Mouse (Mus musculus): ENCODE results near the gene Apoa2.

Apoa2 gene

DNA sequence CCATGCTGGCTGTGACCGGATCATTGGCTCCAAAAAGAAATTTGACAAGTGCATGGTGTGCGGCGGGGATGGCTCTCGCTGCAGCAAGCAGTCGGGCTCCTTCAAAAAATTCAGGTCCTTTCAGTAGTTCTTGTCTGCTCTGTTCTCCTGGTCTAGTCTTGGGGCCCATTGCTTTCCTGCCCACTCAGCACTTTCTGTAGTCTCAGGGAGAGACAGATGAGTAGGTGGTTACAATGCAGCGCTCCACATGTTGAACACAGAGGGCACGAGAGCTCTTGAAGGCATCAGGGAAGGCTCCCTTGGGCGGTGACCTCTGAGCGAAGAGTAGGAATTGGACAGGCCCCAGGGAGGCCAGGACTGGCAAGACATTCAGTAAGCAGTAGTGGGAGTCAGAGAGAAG, 32.9 kb downstream of the Apoa2 start:
- in situ Hi-C loops (cut with MseI, MboI), result loop anchor here in 1 of 2 experiments (10.0 kb wide), 1 partner anchor 143 kb away; the partner anchor contains the start of gene Cfap126

DNA sequence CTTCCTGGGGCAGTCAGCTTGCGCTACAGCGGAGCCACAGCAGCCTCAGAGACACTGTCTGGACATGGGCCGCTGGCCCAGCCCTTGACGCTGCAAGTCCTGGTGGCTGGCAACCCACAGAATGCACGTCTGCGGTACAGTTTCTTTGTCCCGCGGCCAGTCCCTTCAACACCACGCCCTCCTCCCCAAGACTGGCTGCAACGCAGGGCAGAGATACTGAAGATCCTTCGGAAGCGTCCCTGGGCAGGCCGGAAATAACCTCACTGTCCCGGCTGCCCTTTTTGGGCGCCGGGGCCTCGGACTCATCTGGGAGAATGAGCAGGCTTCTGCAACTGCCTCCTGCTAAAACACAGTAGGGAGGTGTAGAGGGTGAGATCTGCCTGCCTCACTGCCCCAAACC, 34.1 kb downstream of the Apoa2 start:
- in situ Hi-C loops (cut with MseI, MboI), result loop anchor here in 1 of 2 experiments (10.0 kb wide), 1 partner anchor 144 kb away; the partner anchor contains the start of gene Cfap126

GRCm38 (mm10) chr1:171260316-171260715, 35.5 kb downstream of the Apoa2 start:
- in situ Hi-C loops (cut with MseI, MboI), result no loop called here

- in situ Hi-C loops (cut with MseI, MboI), result no loop called here
Observed at GRCm38 (mm10) chr1:171262594-171263130, 37.8 kb downstream of the Apoa2 start.

DNA sequence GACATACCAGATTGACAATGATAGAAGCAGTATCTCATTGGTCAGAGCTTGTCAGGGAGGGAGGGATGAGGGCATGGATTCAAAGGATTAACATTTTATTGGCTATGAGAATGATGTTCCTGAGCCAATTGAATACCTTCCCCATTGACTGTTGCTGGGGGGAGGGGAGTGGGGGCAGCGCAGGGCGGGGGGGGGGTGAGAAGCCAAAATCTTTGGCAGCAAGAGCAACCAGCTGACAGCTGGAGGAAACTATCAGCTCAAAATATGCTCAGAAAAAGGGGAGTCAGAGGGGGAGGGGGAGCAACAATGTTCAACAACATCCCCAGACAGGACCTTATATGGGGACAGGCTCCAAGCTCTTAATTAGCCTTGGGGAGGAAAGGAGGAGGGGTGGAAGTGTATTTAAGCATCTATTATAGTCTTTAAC, 38.3 kb downstream of the Apoa2 start:
- in situ Hi-C loops (cut with MseI, MboI), result no loop called here

DNA sequence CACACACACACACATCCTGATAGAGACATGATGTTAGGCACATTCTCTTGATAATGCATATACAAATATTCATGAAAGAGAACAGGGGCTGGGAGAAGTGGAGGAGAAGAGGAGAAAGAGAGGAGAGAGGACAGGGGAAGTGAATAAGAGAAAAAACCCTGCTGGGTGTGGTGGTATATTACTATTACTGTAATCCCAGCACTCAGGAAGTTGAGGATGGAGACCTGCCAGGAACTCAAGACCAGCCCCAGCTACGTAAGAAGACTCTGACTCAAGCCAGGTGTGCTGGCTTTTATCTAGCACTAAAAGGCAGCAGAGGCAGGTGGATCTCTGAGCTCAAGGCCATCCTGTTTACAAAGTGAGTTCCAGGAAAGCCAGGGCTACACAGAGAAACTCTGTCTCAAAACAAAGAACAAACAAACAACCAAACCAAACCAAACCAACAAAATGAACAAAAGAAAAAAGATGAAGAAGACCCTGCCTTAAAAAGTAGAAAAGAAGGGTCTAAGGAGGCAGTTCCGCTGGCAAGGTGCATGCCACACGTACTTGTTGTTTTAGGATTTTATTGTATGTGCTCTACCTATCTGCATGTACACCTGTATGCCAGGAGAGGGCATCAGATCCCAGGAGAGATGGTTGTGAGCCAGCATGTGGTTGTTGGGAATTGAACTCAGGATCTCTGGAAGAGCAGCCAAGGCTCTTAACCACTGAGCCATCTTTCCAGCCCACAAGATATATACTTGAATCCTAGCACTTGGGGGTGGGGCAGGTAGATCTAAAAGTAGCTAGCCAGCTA, 39.0 kb downstream of the Apoa2 start:
- in situ Hi-C loops (cut with MseI, MboI), result no loop called here

- in situ Hi-C loops (cut with MseI, MboI), result no loop called here
Observed at GRCm38 (mm10) chr1:171265971-171266744, 41.3 kb downstream of the Apoa2 start.

DNA sequence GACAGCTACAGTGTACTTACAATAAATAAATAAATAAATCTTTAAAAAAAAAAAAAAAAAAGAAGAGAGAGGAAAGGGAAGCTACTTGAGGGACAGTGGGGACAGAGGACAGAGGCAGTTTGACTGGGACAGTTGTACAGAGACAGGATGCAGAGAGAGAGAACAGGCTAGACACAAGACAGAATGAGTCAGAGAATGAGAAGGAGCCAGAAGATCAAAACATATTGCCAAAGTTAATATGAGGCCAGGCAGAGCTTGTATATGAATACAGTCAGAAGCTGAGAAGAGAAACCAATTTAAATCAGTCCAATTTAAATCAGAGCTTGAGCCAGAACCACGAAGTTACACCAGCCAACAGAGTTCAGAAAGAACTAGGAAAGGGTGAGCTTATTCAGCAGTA, 43.5 kb downstream of the Apoa2 start:
- in situ Hi-C loops (cut with MseI, MboI), result no loop called here

GRCm38 (mm10) chr1:171269848-171270572, 45.2 kb downstream of the Apoa2 start, which contains the start of gene B4galt3:
B4galt3 (plus strand) TSS chr1:171270328.
- in situ Hi-C loops (cut with MseI, MboI), result no loop called here

DNA sequence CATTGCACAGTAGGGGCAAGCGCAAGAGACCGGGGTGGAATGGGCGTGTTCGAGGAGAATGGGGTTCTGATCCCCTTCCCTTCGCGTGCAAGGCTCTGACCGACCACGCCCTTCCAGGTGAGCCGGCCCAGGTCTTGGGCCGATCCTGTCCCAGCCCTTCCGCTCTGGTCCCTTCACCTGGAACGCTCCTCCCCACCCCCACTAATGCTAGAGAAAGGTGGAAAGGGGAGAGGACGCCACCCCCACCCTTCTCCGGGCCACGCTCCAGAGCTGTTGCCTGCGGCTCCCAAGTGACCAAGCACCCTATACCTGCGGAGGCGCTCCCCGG, 45.7 kb downstream of the Apoa2 start:
- in situ Hi-C loops (cut with MseI, MboI), result no loop called here

GRCm38 (mm10) chr1:171271196-171271595, 46.3 kb downstream of the Apoa2 start:
- in situ Hi-C loops (cut with MseI, MboI), result no loop called here

DNA sequence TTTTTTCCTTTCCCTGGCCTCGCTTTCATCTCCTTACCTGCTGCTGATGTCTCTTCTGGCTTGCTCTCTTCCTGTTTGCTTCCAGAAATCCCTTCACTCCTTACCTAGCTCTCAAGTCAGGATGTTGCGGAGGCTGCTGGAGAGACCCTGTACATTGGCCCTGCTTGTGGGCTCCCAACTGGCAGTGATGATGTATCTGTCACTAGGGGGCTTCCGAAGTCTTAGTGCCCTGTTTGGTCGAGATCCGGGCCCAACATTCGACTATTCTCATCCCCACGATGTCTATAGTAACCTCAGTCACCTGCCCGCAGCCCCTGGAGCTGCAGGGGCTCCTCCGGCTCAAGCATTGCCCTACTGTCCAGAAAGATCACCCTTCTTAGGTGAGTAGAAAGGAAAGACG, 46.8 kb downstream of the Apoa2 start:
- in situ Hi-C loops (cut with MseI, MboI), result no loop called here

- in situ Hi-C loops (cut with MseI, MboI), result no loop called here
Observed at GRCm38 (mm10) chr1:171272086-171272485, 47.2 kb downstream of the Apoa2 start.

DNA sequence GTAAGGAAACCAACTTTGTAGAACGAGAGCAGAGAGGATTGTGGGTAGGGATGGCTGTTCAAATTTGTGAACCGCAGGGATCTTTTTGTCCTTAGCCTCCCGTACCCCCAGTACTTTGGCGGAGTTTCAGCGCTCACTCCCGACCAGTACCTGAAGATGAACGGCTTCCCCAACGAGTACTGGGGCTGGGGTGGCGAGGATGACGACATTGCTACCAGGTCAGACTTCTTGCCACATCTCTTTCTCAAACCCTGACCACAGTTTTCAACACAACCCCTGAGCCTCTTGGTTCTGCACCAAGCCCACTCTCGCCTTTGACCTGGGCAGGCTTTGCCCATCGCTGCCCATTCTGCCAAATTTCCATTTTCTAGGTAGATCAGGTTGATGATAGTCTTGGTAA, 49.3 kb downstream of the Apoa2 start:
- in situ Hi-C loops (cut with MseI, MboI), result no loop called here

DNA sequence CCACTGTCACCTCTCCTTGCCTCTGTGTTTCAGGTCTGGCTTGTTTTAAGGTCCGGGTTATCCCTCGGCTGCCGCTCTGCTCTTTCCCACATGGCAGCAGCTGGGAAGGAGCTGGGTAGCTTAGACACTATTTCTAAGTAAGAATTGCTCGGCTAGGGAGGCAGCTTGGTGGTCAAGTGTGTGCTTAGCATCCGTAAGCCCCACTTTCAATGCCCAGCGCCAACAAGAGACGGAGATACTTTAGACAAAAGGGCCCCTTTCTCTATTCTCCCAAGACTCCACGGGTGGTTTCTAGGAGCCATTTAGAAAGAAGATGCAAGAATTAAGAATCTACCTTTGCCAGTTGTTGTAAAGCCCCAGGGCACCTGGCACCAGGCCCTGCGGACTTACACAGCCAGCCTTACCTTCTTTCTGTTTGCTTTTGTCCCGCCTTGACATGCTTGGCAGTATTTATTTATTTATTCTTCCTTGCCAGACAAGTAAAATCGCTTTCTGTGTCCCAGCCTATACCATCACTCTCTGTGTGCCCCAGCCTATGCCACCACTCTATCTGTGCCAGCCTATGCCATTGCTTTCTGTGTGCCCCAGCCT, 50.4 kb downstream of the Apoa2 start:
- in situ Hi-C loops (cut with MseI, MboI), result no loop called here

Data from mouse trophoblast stem cell (cell line).